Mouse (Mus musculus) gastrocnemius, postnatal 14 days (tissue): ENCODE data around the gene Rbm3. TPM values are rescaled to one million over a fixed set of nuclear protein-coding genes. Genes with fewer than 3 reads are reported as not detected.

Experiments used
- DNase-seq: peaks from one replicate; pipeline ENCODE4 v3.0.0; 2021; ENCODE audit warnings: mixed read lengths
- intact Hi-C: fragments of 180-260 bp; cut with DNase I; formaldehyde crosslinking; loops from one replicate; pipeline ENCODE4 v1.15.1; 2025; ENCODE audit warnings: low total_unique reads
- long read RNA-seq, 2 experiments: library from polyadenylated mRNA; stranded (forward); transcript quantifications; one replicate each; pipeline ENCODE4 v2.0.0; 2021
- total RNA-seq, 2 experiments: library from RNA; stranded (reverse); gene quantifications; 2 replicates each; pipeline ENCODE4 v1.2.3; 2021

Rbm3 gene
- 100 to 1,000 TPM; 179 to 195 TPM for total RNA-seq
- long read RNA-seq, experiment 1, transcript Rbm3-206 (7 exons, 1,338 nt) = major isoform, 39 of 104 reads
- long read RNA-seq, experiment 1, transcript Rbm3-203 (7 exons, 1,225 nt) = minor isoform, 37 of 104 reads
- long read RNA-seq, experiment 1, transcript Rbm3-202 (7 exons, 1,183 nt) = minor isoform, 12 of 104 reads
- long read RNA-seq, experiment 1, transcript Rbm3-204 (7 exons, 1,152 nt) = minor isoform, 11 of 104 reads
- long read RNA-seq, experiment 1, partial matches to known transcripts = 3 of 104 reads
- long read RNA-seq, experiment 1, other reads (novel, unspliced or antisense) = 2 of 104 reads
- long read RNA-seq, experiment 2, transcript Rbm3-204 (7 exons, 1,152 nt) = minor isoform, 12 of 100 reads
- long read RNA-seq, experiment 2, transcript Rbm3-202 (7 exons, 1,183 nt) = minor isoform, 13 of 100 reads
- long read RNA-seq, experiment 2, transcript Rbm3-206 (7 exons, 1,338 nt) = major isoform, 39 of 100 reads
- long read RNA-seq, experiment 2, transcript Rbm3-203 (7 exons, 1,225 nt) = minor isoform, 30 of 100 reads
- long read RNA-seq, experiment 2, partial matches to known transcripts = 2 of 100 reads
- long read RNA-seq, experiment 2, other reads (novel, unspliced or antisense) = 4 of 100 reads

DNA sequence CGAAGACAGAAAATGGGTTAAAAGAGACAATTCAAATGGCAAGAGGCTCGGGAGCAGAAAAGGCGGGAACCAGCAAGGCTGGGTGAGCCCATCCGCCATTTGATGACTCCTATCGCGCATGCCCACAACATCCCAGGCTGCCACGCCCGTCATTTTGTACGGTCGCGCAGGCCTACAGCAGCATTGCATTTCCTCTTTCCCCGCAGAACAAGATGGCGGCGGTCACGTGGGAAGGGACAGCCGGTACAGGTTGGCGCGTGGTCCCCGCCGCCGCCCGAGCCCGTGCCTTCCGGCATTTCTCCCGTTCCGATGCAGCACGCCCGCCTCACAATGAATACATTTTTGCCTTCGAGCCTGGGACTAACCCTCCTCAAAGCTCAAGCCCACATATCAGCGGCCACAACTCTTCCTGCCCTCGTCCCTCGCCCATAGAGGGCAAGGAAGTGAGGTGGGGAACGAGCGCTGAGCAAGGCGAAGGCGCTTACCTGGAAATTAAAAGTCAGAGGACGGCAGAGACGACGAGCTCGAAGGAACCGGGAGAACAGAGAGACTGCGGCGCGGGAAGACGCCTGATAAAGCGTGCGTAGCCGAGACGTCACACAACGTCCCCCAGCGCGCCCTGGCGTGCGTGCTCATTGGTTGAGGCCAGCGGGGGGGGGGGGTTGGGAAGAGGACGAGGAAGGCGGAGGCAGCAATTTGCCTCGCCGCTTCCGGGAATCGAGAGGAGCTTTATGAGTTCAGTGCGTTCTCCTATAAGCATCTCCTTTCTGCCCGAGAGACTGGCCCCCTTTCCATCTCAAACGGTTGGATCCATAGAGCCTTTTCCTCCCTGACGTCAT, at the start of gene Rbm3:
Rbm3 (minus strand) TSS at position 728 of the 839 bp plus-strand sequence.
- intact Hi-C loops = no loop called here
- DNase-seq = peak; percentile 86

DNA sequence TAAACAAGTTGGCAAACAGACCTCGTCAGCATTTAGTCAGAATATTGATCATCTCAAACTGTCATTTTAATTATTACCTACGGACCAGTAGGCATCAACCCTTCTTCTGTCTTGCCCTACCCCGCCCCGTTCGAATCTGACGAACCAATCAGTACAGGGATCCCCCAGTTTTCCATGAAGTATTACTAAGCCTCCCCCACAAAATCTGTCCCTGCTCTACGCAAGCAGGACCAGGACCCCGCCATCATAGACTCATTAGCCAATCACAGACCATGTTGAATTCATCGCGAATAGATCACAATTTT, 47.7 kb upstream of the Rbm3 start, which contains the start of gene Ebp:
Ebp (minus strand) TSS at position 94 of the 305 bp plus-strand sequence.
- intact Hi-C loops = no loop called here

DNA sequence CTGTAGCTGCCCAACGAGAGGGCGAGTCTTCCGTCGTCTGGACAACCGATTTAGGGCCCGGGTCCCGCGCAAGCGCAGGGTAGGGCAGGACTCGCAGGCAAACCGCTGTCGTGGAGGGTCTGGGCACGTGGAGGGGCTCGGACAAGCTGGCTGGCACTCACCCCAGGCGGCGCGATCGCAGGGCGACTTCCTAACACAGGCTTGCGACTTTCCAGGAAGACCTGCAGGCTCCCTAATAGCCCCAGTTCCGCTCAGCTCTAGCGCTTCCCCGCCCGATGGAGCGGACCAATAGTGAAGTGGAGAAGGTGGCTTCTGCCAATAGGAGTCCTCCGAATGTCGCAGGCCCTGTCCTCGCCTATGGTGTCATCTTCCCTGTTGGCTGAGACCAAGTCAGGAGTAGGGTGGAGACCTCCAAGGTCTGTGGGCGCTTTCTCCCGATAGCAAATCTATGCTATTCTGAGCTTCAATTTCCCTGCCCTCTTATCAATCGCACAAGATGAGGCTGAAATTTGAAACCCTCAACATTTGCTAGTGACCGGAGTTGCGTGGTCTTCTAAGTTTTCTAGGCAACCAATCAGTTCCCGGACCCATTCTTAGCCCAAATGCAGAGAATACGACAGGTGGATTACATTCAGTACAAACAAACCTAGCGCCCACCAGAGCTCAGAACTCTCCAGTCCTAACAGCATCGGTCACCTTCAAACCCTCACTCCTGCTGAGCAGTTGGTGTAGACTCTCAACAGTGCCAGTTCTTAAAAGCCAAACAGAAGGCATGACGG, 47.1 kb upstream of the Rbm3 start:
- intact Hi-C loops = no loop called here
- DNase-seq = peak; percentile 76

More for the DNA sequence above, 47.7 kb upstream of the Rbm3 start, which contains the start of gene Ebp:
- DNase-seq = no peak

DNA sequence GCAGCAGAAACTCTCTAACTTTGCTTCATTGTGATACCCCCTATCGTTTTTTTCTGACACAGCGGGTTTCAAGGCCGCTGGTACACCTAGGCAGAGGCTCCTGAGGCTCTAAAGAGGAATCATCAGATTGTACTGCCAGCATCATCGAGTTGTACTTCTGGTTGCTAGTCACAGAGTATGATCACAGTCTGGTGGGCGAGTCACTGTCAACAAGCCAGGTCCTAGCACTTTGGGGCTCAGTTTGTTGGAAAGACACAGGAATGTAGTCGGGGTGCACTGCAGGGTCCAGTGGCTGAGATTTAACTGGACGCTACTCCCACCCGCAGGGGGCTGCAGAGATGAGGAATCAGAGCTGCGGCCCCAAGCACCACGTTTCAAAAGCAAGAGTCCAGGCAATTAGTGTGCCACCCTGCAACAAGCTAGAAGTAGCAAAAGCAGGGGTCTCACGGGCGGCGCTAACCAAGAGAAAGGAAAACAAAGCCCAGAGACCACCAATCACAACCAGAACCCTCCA, 46.5 kb upstream of the Rbm3 start:
- no peak for DNase-seq
- intact Hi-C loops = no loop called here

GRCm38 (mm10) chrX:8182871-8183540, 37.3 kb upstream of the Rbm3 start:
- no peak for DNase-seq
- intact Hi-C loops = no loop called here

- intact Hi-C loops = no loop called here
- no peak for DNase-seq
These were observed 34.0 kb upstream of the Rbm3 start for GRCm38 (mm10) chrX:8179646-8180045.

DNA sequence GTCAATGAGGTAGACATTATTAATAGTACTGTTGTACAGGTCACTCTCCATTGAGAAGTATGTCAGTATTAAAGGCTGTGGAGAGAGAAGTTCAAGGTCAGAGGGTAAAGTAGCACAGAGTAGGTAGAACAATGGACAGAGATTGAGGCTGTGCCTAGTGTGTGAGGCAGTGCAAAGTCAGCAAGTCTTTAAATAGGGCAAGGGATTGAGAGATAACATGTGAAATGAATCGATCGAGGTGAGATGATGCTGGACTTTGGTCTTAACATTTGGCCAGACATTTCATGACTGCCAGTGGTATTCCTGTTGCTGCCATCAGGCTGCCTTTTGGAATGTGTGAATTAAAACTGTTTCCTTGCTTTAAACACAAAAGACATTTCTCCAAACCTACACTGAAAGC, 33.2 kb upstream of the Rbm3 start:
- intact Hi-C loops = no loop called here
- no peak for DNase-seq

DNA sequence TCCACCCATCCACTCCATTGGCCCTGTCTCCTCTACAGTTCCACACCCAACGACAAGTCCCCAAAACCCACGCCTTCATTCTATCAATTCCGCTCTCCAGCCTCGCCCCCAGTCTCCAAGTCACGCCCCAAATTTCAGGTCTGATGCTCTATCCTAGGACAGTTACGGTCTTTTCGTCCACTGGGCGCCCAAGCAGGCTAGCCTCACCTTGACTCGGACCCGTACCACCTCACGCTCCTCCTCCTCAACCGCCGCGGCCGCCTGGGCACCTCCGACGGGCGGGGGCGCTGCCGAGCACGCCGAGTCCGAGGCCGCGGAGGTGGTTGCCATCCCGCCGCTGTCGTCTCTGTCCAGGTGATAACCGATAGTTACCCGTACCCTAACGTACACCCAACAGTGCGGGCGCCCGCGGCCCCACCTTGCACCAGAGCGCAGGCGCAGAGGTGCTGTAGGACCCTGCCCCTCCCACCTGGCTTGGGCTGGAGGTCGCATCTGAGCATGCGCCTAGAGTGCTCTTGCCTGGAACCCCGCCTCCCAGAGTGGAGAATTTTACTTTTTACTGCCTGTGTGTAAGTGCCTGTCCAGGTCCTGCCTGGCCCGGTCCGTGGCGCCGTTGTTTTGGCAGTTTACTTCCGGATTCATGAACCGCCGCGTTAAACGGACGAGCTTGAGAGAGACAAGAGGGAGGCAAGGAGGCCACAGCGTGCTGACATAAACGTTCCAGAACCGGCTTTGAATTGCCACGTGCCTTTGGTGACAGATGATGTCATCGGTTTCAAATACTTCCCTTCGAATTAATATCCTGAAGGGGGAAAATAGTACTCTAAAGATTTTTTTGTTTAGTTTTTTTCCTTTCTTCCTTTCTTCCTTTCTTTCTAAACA, 30.1 kb upstream of the Rbm3 start, which contains the start of gene Tbc1d25:
Tbc1d25 (minus strand) TSS at position 678 of the 882 bp plus-strand sequence.
- intact Hi-C loops = no loop called here
- peak; percentile 83 for DNase-seq

DNA sequence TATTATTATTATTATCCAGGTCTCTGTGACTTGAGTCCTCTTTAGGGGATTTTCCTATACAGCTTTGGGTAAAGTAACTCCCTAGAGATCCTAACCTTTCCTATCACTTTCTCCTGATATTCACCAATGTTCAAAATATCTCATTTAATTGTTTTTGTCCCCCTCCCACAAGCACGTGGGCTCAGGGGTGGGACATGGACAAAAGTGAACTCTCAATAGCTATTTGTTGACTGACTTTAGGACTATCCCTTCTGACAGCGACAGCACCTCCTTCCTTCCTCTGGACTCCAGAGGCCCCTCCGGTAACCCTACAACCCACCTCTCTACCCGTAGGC, 29.5 kb upstream of the Rbm3 start:
- intact Hi-C loops = no loop called here

DNA sequence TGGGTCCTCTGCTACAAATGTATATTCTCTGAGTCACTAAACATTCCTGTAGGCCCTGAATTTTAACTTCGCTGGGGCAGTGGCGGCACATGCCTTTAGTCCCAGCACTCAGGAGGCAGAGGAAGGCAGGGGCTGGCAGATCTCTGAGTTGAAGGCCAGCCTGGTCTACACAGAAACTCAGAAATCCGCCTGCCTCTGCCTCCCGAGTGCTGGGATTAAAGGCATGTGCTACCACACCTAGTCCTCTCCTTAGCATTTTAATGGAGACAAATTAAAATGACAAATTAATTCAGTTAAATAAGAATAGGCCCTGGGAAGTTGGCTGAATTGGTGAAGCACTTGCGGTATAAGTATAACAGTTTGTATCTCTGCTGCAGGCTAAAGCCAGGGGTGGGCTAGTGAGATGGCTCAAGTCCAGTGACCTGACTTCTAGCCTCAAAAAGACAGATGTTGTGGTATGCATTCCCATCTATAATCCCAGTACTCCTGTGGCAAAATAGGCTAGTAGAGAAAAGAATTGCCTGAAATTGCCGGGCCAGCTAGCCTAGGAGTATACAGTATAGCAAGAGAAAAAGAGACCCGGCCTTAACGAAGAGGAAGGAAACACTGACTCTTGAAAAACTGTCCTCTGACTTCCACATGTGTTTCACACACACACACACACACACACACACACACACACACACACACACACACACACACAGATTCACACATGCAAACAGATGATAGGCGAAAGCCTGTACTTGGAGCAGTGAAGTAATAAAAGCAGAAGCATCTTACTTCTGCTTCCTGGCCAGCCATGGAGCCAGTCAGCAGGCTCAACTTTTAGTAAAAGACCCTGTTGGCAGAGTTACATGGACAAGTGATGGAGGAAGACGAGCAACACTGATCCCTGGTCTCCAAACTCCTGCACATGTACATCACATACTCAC, 22.3 kb upstream of the Rbm3 start:
- DNase-seq = no peak
- intact Hi-C loops = no loop called here

More for the DNA sequence above, 29.5 kb upstream of the Rbm3 start:
- no peak for DNase-seq

DNA sequence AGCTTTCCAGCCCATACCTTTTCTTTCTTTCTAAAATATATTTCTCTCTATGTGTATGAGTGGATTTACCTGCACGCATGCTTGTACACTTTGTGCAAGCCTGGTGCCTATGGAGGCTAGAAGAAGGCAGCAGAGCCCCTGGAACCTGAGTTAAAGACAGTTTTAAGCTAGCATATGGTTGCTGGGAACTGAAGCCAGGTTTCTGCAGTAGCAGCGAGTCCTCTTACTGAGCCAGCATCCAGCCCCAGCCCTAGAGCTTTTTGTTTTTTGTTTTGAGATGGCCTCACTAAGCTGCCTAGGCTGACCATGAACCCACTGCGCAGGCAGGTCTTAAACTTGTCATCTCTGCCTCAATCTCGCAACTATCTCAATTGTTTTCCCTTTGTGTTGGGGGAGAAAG, 18.8 kb upstream of the Rbm3 start:
- DNase-seq = no peak
- intact Hi-C loops = no loop called here

GRCm38 (mm10) chrX:8163076-8163475, 17.4 kb upstream of the Rbm3 start:
- no peak for DNase-seq
- intact Hi-C loops = no loop called here

DNA sequence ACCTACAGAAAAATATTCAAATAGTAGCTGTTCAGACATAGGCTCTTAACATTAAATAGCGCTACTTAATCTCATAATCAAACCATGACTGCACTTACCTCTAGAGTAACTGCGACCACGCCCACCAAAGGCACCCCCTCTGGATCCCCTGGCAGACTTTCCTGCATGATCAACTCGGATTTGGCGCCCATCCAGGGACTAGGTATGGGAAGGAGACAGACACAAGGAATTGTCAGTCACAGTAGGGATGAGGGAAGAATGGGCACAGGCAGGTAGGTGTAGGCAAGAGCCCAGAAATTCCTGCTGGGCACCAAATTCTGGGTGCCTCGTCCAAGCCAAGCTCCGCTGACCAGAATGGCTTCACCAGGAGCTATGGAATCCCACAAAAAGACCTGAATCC, 1.9 kb downstream of the Rbm3 start:
- no peak for DNase-seq
- intact Hi-C loops = no loop called here

DNA sequence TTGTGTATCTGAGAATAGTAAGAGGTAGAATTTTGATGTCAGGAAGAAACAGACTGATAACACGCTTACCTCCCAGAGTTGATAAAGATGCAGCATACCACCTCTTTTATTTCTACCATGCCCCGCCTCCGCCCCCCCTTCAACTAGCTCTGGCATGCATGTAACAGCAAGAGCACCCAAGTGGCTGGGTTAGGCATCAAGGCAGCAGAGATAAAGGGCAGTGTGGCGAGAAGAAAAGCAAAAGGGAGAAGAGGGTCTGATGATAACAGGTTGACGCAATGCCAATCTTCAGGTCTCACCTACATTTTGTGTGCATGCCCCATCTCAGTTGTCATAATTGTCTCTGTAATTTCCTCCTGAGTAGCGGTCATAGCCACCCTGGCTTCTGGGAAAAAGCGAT, 2.7 kb downstream of the Rbm3 start:
- intact Hi-C loops = no loop called here
- no peak for DNase-seq

DNA sequence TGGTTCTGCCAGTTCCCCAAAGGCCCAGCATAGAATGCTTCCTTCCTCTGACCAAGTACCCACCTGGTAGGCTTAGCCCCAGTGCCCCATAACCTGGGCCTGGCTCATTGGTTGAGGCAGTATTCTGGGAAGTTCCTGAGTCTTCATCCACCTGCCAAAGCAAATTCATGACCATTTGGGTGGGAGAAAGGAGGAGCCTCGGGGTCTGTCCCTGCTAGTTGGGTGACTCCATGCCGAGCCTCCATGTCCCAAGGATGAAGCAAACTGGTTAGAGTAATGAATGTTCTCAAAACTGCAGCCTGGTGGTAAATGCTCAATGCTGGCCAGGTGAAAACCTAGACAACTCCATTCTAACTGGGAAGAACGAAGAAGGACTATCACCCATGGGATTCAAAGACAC, 4.6 kb downstream of the Rbm3 start:
- intact Hi-C loops = no loop called here
- no peak for DNase-seq

GRCm38 (mm10) chrX:8140446-8140845, 5.2 kb downstream of the Rbm3 start:
- intact Hi-C loops = no loop called here
- DNase-seq = no peak

DNA sequence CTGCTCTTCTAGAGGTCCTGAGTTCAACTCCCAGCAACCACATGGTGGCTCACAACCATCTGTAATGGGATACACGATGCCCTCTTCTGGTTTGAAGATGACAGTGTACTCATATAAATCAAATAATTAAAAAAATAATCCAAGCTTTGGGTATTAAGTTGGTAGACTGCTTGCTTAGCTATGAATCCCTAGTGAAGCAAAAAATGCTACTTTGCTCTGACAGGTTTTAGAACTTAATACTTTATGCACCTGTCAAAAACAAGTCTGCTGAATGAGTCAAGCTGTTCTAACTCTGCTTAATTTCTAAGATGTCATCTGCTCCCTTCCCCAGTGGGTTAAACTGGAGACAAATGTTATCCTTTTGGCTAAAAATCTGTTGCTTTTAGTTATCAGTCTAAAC, 6.2 kb downstream of the Rbm3 start:
- no peak for DNase-seq
- intact Hi-C loops = no loop called here
